Mouse (Mus musculus): ENCODE measurements at regions not wholly inside any gene's neighbourhood (a gene's known extent, or its start where the extent isn't known, plus 50 kb on each side); places are given as distances from the start of the nearest gene placed in this dataset.

GRCm38 (mm10) chr7:70117930-70118922, 248.3 kb downstream of the Nr2f2 start:
- no peak for DNase-seq (ENCODE audit: low spot score in 2 of 2)

GRCm38 (mm10) chr7:70109013-70109412, 257.5 kb downstream of the Nr2f2 start:
- no peak for DNase-seq (ENCODE audit: low spot score in 2 of 2)

- no peak for DNase-seq (ENCODE audit: low spot score in 2 of 2)
These were observed 261.5 kb downstream of the Nr2f2 start for GRCm38 (mm10) chr7:70105024-70105423.

- no peak for DNase-seq (ENCODE audit: low spot score in 2 of 2)
These were observed 262.0 kb downstream of the Nr2f2 start for GRCm38 (mm10) chr7:70104486-70104885.

- no peak for DNase-seq (ENCODE audit: low spot score in 2 of 2)
These were observed 262.9 kb downstream of the Nr2f2 start for GRCm38 (mm10) chr7:70103680-70104079.

GRCm38 (mm10) chr7:70099001-70099400, 267.5 kb downstream of the Nr2f2 start:
- DNase-seq (ENCODE audit: low spot score in 2 of 2): no peak

- no peak for DNase-seq (ENCODE audit: low spot score in 2 of 2)
These were observed 272.4 kb downstream of the Nr2f2 start for GRCm38 (mm10) chr7:70093916-70094784.

- DNase-seq (ENCODE audit: low spot score in 2 of 2): no peak
These were observed 274.4 kb downstream of the Nr2f2 start for GRCm38 (mm10) chr7:70092089-70092488.

GRCm38 (mm10) chr7:70089121-70089520, 277.4 kb downstream of the Nr2f2 start:
- no peak for DNase-seq (ENCODE audit: low spot score in 2 of 2)

- no peak for DNase-seq (ENCODE audit: low spot score in 2 of 2)
These were observed 296.9 kb downstream of the Nr2f2 start for GRCm38 (mm10) chr7:70069662-70070061.

GRCm38 (mm10) chr7:70067828-70068719, 298.5 kb downstream of the Nr2f2 start:
- no peak for DNase-seq (ENCODE audit: low spot score in 2 of 2)

GRCm38 (mm10) chr7:70067071-70067470, 299.5 kb downstream of the Nr2f2 start:
- DNase-seq (ENCODE audit: low spot score in 2 of 2): no peak

- no peak for DNase-seq (ENCODE audit: low spot score in 2 of 2)
These were observed 300.1 kb downstream of the Nr2f2 start for GRCm38 (mm10) chr7:70066448-70066847.

GRCm38 (mm10) chr7:70065471-70066130, 300.9 kb downstream of the Nr2f2 start:
- DNase-seq (ENCODE audit: low spot score in 2 of 2): no peak

GRCm38 (mm10) chr7:70047415-70047753, 319.2 kb downstream of the Nr2f2 start:
- DNase-seq (ENCODE audit: low spot score in 2 of 2): no peak

- no peak for DNase-seq (ENCODE audit: low spot score in 2 of 2)
These were observed 319.7 kb downstream of the Nr2f2 start for GRCm38 (mm10) chr7:70046691-70047414.

GRCm38 (mm10) chr7:70037011-70037410, 329.5 kb downstream of the Nr2f2 start:
- no peak for DNase-seq (ENCODE audit: low spot score in 2 of 2)

- DNase-seq (ENCODE audit: low spot score in 2 of 2): no peak
These were observed 333.7 kb downstream of the Nr2f2 start for GRCm38 (mm10) chr7:70032857-70033256.

GRCm38 (mm10) chr7:70029311-70029710, 337.2 kb downstream of the Nr2f2 start:
- no peak for DNase-seq (ENCODE audit: low spot score in 2 of 2)

- no peak for DNase-seq (ENCODE audit: low spot score in 2 of 2)
These were observed 341.0 kb downstream of the Nr2f2 start for GRCm38 (mm10) chr7:70025527-70025926.
